Mouse (Mus musculus): ENCODE results near the gene Irf4.

DNA sequence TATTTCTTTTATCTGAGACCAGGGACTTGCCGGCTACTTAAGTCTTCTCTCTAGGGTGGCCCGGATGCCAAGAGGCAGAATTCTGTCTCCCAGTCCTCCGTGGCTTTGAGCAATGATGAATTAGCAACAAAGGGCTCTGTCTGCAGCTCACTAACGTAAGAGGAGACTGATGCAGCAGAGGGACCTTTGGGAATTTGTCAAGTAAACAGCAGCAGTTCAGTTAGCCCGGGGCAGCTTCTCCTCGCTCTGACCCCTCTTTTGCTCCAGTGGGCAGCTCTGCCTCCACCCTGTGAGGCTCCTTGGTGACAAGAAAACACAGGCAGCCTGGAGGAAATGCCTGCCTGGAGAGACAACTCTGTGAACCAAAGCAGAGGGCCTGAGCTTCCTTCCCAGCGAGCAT lies 26.4 kb upstream of the Irf4 start:
- TF ChIP-seq POLR2A (IDR thresholded peaks at IDR 0.05; ENCODE audit: control insufficient read depth, extremely low read depth, insufficient read depth, low read length, poor library complexity) (no peak), CTCF (IDR thresholded peaks at IDR 0.05; ENCODE audit: borderline replicate concordance, control insufficient read depth, extremely low read depth, insufficient read depth, low read length, poor library complexity) (no peak)

Measured in thymus, adult 2 months (tissue).